Mouse (Mus musculus) telencephalon, adult 2 months (tissue): ENCODE results near the gene Kank2.
A peak's percentile ranks its signal among the peaks of the same experiment; 100 is the strongest.
"Not testable (repeated sequence)": the region's sequence is repeated elsewhere in the genome, so short reads cannot be mapped to it uniquely, and the experiment has no call there.

Experiments used
- DNase-seq: peaks from one replicate; pipeline ENCODE4 v3.0.0-alpha.2; 2011; ENCODE audit warnings: low read depth, low spot score

Gene Kank2

GRCm38 (mm10) chr9:21786309-21786708 lies 12.2 kb downstream of the Kank2 start:
- not testable (repeated sequence) for DNase-seq

- no peak for DNase-seq
These were observed 13.8 kb downstream of the Kank2 start for GRCm38 (mm10) chr9:21784517-21785307.

GRCm38 (mm10) chr9:21781657-21782468 lies 16.7 kb downstream of the Kank2 start:
- DNase-seq = no peak

DNA sequence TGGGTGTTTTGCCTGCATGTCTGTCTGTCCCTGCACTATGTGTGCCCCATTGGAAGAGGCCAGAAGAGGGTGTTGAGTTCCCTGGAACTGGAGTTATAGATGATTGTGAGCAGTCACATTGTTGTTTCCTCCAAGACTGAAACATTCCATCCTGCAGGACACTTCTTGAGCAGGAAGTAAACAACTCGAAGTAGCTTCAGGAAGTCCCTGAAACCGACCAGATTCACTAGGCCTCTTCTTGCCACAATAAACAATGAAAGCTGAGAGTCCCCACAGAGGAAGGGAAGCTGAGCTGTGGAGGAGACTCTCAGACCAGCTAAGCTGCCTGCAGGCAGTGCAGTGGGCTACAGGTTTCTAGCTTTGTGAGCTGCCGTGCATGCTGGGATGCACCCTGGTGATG lies 20.8 kb downstream of the Kank2 start:
- DNase-seq = no peak

DNA sequence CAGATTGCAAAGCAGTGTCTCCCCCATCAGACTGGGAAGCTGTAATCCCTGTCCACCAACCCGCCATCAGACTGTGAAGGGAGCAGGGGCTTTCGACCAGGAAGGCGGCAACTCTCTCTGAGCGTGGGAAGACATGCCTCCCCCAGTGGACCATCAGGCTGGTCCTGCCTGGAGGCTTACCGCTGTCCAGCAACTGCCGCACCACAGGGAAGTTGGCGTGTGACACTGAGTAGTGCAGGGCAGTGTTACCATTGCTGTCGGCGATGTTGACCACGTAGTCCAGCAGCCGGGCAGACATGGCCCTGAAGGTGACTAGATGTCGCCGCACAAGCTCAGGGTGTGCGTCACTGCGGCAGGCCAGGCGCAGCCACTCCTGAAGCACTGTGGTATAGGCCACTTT lies 24.2 kb downstream of the Kank2 start:
- DNase-seq = no peak

DNA sequence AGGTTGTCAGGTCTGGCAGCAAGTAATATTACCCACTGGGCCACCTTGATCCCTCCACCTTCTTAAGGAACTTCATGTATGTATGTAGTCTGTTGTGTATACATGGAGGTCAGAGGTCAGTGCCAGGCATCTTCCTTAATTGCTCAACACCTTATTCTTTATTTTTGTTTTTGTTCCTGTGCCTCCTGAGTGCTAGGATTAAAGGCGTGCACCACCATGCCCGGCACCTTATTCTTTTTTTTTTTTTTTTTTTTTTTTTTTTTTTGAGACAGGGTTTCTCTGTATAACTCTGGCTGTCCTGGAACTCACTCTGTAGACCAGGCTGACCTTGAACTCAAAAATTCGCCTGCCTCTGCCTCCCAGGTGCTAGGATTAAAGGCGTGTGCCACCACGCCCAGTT lies 25.1 kb downstream of the Kank2 start:
- not testable (repeated sequence) for DNase-seq

GRCm38 (mm10) chr9:21769558-21770183 lies 28.9 kb downstream of the Kank2 start:
- no peak for DNase-seq

GRCm38 (mm10) chr9:21768511-21769411 lies 29.8 kb downstream of the Kank2 start:
- DNase-seq = no peak

- no peak for DNase-seq
These were observed 30.6 kb downstream of the Kank2 start for GRCm38 (mm10) chr9:21767896-21768295.

- no peak for DNase-seq
These were observed 34.2 kb downstream of the Kank2 start for GRCm38 (mm10) chr9:21764084-21764999.

GRCm38 (mm10) chr9:21762135-21762534 lies 36.4 kb downstream of the Kank2 start:
- no peak for DNase-seq

DNA sequence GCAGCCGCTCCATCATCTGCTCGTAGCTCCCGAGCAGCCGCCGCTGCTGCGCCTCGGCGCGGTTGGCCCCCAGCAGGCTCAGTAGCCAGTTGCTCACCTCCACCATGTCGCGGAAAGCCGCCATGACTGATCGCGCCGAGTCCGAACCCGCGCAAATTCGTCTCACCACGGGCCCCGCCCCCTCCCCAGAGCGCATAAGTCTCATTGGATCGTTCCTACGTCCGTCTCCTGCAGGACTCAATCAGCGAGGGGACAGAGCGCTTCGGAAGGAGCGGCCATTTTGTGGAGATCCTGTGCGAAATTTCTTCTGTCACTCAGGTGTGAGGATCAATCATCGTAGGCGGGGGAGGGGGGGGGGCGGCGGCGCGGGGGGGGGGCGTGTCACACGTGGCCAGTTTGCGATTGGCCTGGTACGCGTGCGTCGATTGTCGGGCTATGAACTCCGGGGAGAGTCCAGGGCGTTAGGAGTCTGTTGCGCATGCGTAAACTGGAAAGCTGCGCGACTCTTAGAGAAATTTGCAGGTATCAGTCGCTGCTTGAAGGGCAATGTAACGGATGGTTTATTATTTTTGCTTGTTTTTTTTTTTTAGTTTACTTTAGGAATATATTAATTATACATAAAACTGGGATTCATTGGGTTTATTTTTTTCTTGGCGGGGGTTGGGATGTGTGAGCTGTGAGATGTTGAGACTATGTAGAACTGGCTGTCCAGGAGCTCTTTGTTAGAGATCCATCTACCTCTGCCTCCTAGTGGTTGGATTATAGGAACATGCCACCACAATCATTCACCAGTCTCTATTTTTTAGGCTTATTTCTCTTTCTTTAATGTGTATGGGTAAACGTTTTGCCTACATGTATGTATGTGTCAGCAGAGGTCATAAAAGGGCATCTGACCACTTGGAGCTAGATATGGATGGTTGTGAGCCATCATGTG lies 38.1 kb downstream of the Kank2 start, which contains the start of gene Spc24:
TSS of gene Spc24 (minus strand) at position 149 of the 934 bp plus-strand sequence.
- DNase-seq = peak; percentile 95

DNA sequence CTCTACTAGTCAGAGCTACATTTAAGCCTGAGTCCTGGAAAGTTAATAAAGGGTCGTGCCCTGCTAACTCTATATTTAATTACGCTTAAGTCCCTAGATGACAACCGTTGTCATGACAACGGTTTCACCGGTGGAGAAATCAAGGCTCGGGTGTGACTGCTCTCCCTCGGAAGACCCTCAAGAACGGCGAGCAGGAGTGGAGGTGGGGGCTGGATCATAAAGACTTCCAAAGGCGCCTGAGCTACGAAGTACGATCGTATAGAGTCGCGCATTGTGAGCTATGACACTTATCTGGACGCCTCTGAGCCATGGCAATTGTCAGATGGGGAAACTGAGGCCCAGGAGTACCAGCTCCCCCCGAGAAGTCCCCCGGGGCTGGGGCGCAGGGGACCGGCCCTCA lies 38.8 kb downstream of the Kank2 start:
- no peak for DNase-seq

DNA sequence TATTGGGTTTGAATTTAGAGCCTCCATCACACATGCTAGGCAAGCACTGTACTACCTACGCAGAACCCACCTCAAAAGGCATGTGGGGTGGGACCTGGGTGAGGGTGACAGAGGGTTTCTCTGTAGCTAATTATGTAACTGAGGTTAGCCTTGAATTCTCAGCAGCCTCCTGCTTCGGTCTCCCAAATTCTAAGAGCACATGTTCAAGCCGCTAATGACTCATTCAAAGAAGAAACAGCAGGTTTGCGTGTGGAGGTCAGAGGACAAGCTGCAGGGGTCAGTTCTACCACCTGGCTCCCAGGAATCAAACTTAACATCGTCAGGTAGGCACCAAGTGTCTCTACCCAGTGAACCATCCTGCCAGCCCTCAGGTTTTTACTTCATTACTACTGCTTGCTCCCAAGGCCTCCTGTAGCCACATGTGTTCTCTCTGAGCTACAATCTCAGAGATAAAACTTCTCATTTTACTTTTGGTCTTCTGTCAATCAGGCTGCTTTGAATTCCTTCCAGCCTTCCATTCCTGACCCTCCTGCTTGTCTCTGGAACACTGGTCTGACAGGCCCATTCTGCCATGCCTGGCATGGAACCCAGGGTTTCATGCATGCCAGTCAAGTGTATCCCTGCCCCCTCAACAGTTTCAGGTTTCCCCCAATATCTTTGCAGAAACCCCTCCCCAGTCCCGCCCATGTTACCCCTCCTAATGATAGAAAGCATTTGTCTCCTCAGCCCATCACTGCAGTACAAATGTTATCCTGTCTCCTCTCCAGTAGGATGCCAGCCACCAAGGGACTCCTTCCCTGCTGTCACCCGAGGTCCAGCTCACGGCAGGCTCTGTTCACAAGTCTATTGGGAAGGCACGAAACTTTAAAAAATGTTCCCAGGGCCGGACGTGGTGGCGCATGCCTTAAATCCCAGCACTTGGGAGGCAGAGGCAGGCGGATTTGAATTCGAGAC lies 39.7 kb downstream of the Kank2 start:
- no peak for DNase-seq

GRCm38 (mm10) chr9:21754516-21755321 lies 43.8 kb downstream of the Kank2 start:
- no peak for DNase-seq

GRCm38 (mm10) chr9:21754003-21754402 lies 44.5 kb downstream of the Kank2 start:
- no peak for DNase-seq

GRCm38 (mm10) chr9:21752252-21752792 lies 46.2 kb downstream of the Kank2 start:
- no peak for DNase-seq
